Mouse (Mus musculus): ENCODE data around the gene Nusap1. TPM values are rescaled to one million over a fixed set of nuclear protein-coding genes. Genes with fewer than 3 reads are reported as not detected.
A peak's percentile ranks its signal among the peaks of the same experiment; 100 is the strongest.

Gene Nusap1
- total RNA-seq, 1 experiment: 28.4 TPM

DNA sequence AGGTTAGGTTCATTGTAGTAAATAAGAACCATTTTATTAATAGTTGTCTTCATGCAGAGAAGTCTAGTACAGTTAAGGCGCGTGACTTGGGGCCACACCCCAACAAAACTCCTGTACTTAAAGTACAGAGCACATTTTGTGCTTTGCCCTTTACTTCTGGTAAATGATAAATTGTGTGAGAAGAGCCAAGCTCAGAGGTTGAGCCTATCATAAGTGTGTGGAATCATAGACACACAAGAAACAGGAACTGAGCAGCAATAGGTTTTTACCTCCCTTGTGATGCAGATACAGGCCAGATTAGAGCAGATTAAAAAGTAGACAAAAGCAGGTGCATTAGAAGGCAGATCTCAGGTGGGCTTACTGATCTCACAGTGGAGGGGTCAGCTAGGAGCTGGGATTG is 3.2 kb downstream of the Nusap1 start:
- H3K36me3 ChIP-seq (ENCODE audit: control insufficient read depth, insufficient read depth, low read length, poor library complexity, severe bottlenecking): peaks cover 8% of the 10 kb centered on the region
- in situ Hi-C loops (cut with MboI; ENCODE audit: low sequenced_read_pairs in 2 of 2, unreplicated experiment in 2 of 2): no loop called here
- peaks cover 0 to 4% of the 10 kb centered on the region in 2 experiments; a peak in 2 of 4 replicates for H3K4me1 ChIP-seq (ENCODE audit: control insufficient read depth in 2 of 2, insufficient read depth in 2 of 2, low read length in 2 of 2, poor library complexity in 1 of 2)
- no peak overlapping the region for H3K9ac ChIP-seq (ENCODE audit: insufficient read depth, low read depth, low read length, poor library complexity, severe bottlenecking)
- H3K27ac ChIP-seq (ENCODE audit: insufficient read depth, low read depth, low read length, poor library complexity, severe bottlenecking): no peak overlapping the region
- TF ChIP-seq HCFC1 (IDR thresholded peaks at IDR 0.05; ENCODE audit: borderline replicate concordance, insufficient read depth, low read length): no peak
- TF ChIP-seq ZNF384 (IDR thresholded peaks at IDR 0.05; ENCODE audit: low read depth, low read length): no peak
- TF ChIP-seq MAFK (IDR thresholded peaks at IDR 0.05; ENCODE audit: insufficient read depth, low read depth, low read length): no peak
- TF ChIP-seq ZC3H11A (IDR thresholded peaks at IDR 0.05; ENCODE audit: borderline replicate concordance, low read depth, low read length): no peak
- no peak for TF ChIP-seq CHD2 (IDR thresholded peaks at IDR 0.05; ENCODE audit: low read depth, low read length)
- DNase-seq (ENCODE audit: low read depth, low spot score): no peak
- H3K4me3 ChIP-seq (ENCODE audit: insufficient read depth in 1 of 2, low read depth in 1 of 2, low read length in 2 of 2, poor library complexity in 1 of 2, severe bottlenecking in 1 of 2): no peak overlapping the region
- H3K9me3 ChIP-seq (ENCODE audit: control insufficient read depth, insufficient read depth, low read depth, low read length): no peaks in the 10 kb centered on the region

DNA sequence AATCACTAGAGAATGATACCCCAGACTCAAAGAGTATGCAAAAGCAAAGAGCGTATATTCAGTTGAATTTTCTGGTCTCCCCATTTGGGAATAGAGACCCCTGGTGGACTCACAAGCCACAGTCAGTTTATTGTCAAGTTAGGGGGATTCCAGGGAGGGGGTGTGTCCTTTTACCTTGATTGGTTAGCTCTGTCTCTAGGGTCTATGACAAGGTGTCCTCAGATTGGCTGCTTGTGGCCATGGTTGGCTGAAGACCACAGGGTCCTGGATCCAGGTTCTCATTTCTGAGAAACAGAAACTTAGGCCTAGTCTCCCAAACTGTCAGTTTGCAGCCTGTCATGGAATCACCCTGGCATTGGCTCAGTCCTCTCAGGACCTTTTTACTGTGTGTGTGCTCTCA is 18.7 kb downstream of the Nusap1 start:
- H3K27ac ChIP-seq (ENCODE audit: insufficient read depth, low read depth, low read length, poor library complexity, severe bottlenecking): no peak overlapping the region
- no peaks in the 10 kb centered on the region for H3K4me1 ChIP-seq (ENCODE audit: control insufficient read depth in 2 of 2, insufficient read depth in 2 of 2, low read length in 2 of 2, poor library complexity in 1 of 2)
- TF ChIP-seq MAFK (IDR thresholded peaks at IDR 0.05; ENCODE audit: insufficient read depth, low read depth, low read length): no peak
- H3K4me3 ChIP-seq (ENCODE audit: insufficient read depth in 1 of 2, low read depth in 1 of 2, low read length in 2 of 2, poor library complexity in 1 of 2, severe bottlenecking in 1 of 2): no peak overlapping the region
- H3K36me3 ChIP-seq (ENCODE audit: control insufficient read depth, insufficient read depth, low read length, poor library complexity, severe bottlenecking): peaks cover 30% of the 10 kb centered on the region
- in situ Hi-C loops (cut with MboI; ENCODE audit: low sequenced_read_pairs in 2 of 2, unreplicated experiment in 2 of 2): no loop called here
- H3K9me3 ChIP-seq (ENCODE audit: control insufficient read depth, insufficient read depth, low read depth, low read length): no peaks in the 10 kb centered on the region
- no peak overlapping the region for H3K9ac ChIP-seq (ENCODE audit: insufficient read depth, low read depth, low read length, poor library complexity, severe bottlenecking)
- DNase-seq (ENCODE audit: low read depth, low spot score): peak; percentile 11

GRCm38 (mm10) chr2:119641214-119641912 is 23.3 kb downstream of the Nusap1 start:
- in situ Hi-C loops (cut with MboI; ENCODE audit: low sequenced_read_pairs in 2 of 2, unreplicated experiment in 2 of 2): no loop called here

DNA sequence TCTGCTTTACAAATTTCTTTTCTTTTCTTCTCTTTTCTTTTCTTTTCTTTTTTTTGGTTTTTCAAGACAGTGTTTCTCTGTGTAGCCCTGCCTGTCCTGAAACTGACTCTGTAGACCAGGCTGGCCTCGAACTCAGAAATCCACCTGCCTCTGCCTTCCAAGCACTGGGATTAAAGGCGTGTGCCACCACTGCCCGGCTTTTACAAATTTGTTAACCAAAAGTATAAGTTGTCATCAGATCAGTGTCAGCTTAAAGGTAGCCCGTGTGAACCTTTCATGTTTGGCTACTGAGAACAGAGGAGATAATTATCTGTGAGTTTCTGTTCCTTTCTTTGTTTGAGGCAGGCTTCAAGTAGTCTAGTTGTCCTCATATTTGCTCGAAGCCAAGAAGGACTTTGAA is 26.2 kb downstream of the Nusap1 start:
- Histone ChIP-seq H3K9ac (ENCODE audit: insufficient read depth, low read depth, low read length, poor library complexity, severe bottlenecking) (no peak overlapping the region), H3K27ac (ENCODE audit: insufficient read depth, low read depth, low read length, poor library complexity, severe bottlenecking) (no peak overlapping the region), H3K4me1 (ENCODE audit: control insufficient read depth in 2 of 2, insufficient read depth in 2 of 2, low read length in 2 of 2, poor library complexity in 1 of 2) (no peaks in the 10 kb centered on the region), H3K36me3 (ENCODE audit: control insufficient read depth, insufficient read depth, low read length, poor library complexity, severe bottlenecking) (peaks cover 37% of the 10 kb centered on the region), H3K4me3 (ENCODE audit: insufficient read depth in 1 of 2, low read depth in 1 of 2, low read length in 2 of 2, poor library complexity in 1 of 2, severe bottlenecking in 1 of 2) (no peak overlapping the region), H3K9me3 (ENCODE audit: control insufficient read depth, insufficient read depth, low read depth, low read length) (no peaks in the 10 kb centered on the region)
- TF ChIP-seq HCFC1 (IDR thresholded peaks at IDR 0.05; ENCODE audit: borderline replicate concordance, insufficient read depth, low read length) (no peak), ZC3H11A (IDR thresholded peaks at IDR 0.05; ENCODE audit: borderline replicate concordance, low read depth, low read length) (no peak), ZNF384 (IDR thresholded peaks at IDR 0.05; ENCODE audit: low read depth, low read length) (no peak), MAFK (IDR thresholded peaks at IDR 0.05; ENCODE audit: insufficient read depth, low read depth, low read length) (no peak), CHD2 (IDR thresholded peaks at IDR 0.05; ENCODE audit: low read depth, low read length) (no peak)
- DNase-seq (ENCODE audit: low read depth, low spot score): no peak
- in situ Hi-C loops (cut with MboI; ENCODE audit: low sequenced_read_pairs in 2 of 2, unreplicated experiment in 2 of 2): no loop called here

More at GRCm38 (mm10) chr2:119641214-119641912, 23.3 kb downstream of the Nusap1 start:
- H3K36me3 ChIP-seq (ENCODE audit: control insufficient read depth, insufficient read depth, low read length, poor library complexity, severe bottlenecking): peaks cover 43% of the 10 kb centered on the region
- no peak overlapping the region for H3K4me3 ChIP-seq (ENCODE audit: insufficient read depth in 1 of 2, low read depth in 1 of 2, low read length in 2 of 2, poor library complexity in 1 of 2, severe bottlenecking in 1 of 2)
- DNase-seq (ENCODE audit: low read depth, low spot score): no peak
- H3K27ac ChIP-seq (ENCODE audit: insufficient read depth, low read depth, low read length, poor library complexity, severe bottlenecking): no peak overlapping the region
- H3K9ac ChIP-seq (ENCODE audit: insufficient read depth, low read depth, low read length, poor library complexity, severe bottlenecking): no peak overlapping the region
- no peak for TF ChIP-seq ZC3H11A (IDR thresholded peaks at IDR 0.05; ENCODE audit: borderline replicate concordance, low read depth, low read length)
- TF ChIP-seq HCFC1 (IDR thresholded peaks at IDR 0.05; ENCODE audit: borderline replicate concordance, insufficient read depth, low read length): no peak
- no peak for TF ChIP-seq CHD2 (IDR thresholded peaks at IDR 0.05; ENCODE audit: low read depth, low read length)
- no peak for TF ChIP-seq MAFK (IDR thresholded peaks at IDR 0.05; ENCODE audit: insufficient read depth, low read depth, low read length)
- no peak for TF ChIP-seq ZNF384 (IDR thresholded peaks at IDR 0.05; ENCODE audit: low read depth, low read length)
- H3K9me3 ChIP-seq (ENCODE audit: control insufficient read depth, insufficient read depth, low read depth, low read length): no peaks in the 10 kb centered on the region
- H3K4me1 ChIP-seq (ENCODE audit: control insufficient read depth in 2 of 2, insufficient read depth in 2 of 2, low read length in 2 of 2, poor library complexity in 1 of 2): no peaks in the 10 kb centered on the region
